In genomic region chr5:36796296-36797014, GRCm38 (mm10) we compare ENCODE assay signal across 8 mouse cellular contexts. TPM values are rescaled to one million over a fixed set of nuclear protein-coding genes. Genes with fewer than 3 reads are reported as not detected.
DNase-seq lines count a peak whose midpoint lies in the region; ATAC-seq and TF ChIP-seq lines count a peak whose summit lies in the region.
"Not testable (repeated sequence)": the region's sequence is repeated elsewhere in the genome, so short reads cannot be mapped to it uniquely, and the experiment has no call there.

Gene Mrfap1, minus strand, starts transcription at chr5:36796772.

- peak within 1 kb of the TSS; percentile 96 for H3K27ac ChIP-seq in embryonic facial prominence, embryonic 13.5 days
- peak within 1 kb of the TSS; percentile 89 for H3K27ac ChIP-seq in kidney, adult 2 months (ENCODE audit: insufficient read depth, low read depth, low read length)
- peak within 1 kb of the TSS; percentile 97 for H3K27ac ChIP-seq in limb, embryonic 12.5 days
- H3K27ac ChIP-seq in midbrain, embryonic 15.5 days, result peak within 1 kb of the TSS; percentile 94
- peak within 1 kb of the TSS; percentile 98 for H3K27ac ChIP-seq in spleen, adult 2 months (ENCODE audit: insufficient read depth, low read length)

- peak; percentile 76 for TF ChIP-seq POLR2A in kidney, adult 2 months (IDR thresholded peaks at IDR 0.05; ENCODE audit: low read depth, low read length)
- TF ChIP-seq POLR2A in spleen, adult 2 months (IDR thresholded peaks at IDR 0.05; ENCODE audit: low read depth, low read length), result peak; percentile 78

- peak within 1 kb of the TSS; percentile 74 for H3K4me3 ChIP-seq in embryonic facial prominence, embryonic 13.5 days
- H3K4me3 ChIP-seq in kidney, adult 2 months (ENCODE audit: insufficient read depth, low read depth, low read length), result peak within 1 kb of the TSS; percentile 58
- H3K4me3 ChIP-seq in limb, embryonic 12.5 days (replicated peaks), result peak within 1 kb of the TSS; percentile 69
- peak within 1 kb of the TSS; percentile 87 for H3K4me3 ChIP-seq in midbrain, embryonic 15.5 days
- peak within 1 kb of the TSS; percentile 65 for H3K4me3 ChIP-seq in spleen, adult 2 months (ENCODE audit: extremely low read depth, insufficient read depth, insufficient read length)

- not testable (repeated sequence) for H3K4me1 ChIP-seq in embryonic facial prominence, embryonic 13.5 days; kidney, adult 2 months (ENCODE audit: control insufficient read depth, insufficient read depth, low read length); limb, embryonic 12.5 days (replicated peaks); spleen, adult 2 months (ENCODE audit: control insufficient read depth, insufficient read depth, insufficient read length)
- peaks cover 13% of the 10 kb centered on the region for H3K4me1 ChIP-seq in midbrain, embryonic 15.5 days

- peak within 1 kb of the TSS; percentile 60 for H3K4me2 ChIP-seq in embryonic facial prominence, embryonic 13.5 days
- peak within 1 kb of the TSS; percentile 61 for H3K4me2 ChIP-seq in limb, embryonic 12.5 days
- H3K4me2 ChIP-seq in midbrain, embryonic 15.5 days, result peak within 1 kb of the TSS; percentile 70

- not testable (repeated sequence) for H3K9me3 ChIP-seq in embryonic facial prominence, embryonic 13.5 days; limb, embryonic 12.5 days; midbrain, embryonic 15.5 days

- under 1% methylated on average over 90 of the region's 90 CpGs for WGBS in embryonic facial prominence, embryonic 13.5 days
- WGBS in kidney, adult 2 months, result under 1% methylated on average over 90 of the region's 90 CpGs
- WGBS in limb, embryonic 12.5 days, result under 1% methylated on average over 90 of the region's 90 CpGs
- WGBS in midbrain, embryonic 15.5 days, result under 1% methylated on average over 90 of the region's 90 CpGs
- under 1% methylated on average over 89 of the region's 90 CpGs for WGBS in spleen, adult 2 months

- peaks cover 19% of the 10 kb centered on the region for H3K36me3 ChIP-seq in embryonic facial prominence, embryonic 13.5 days
- not testable (repeated sequence) for H3K36me3 ChIP-seq in kidney, adult 2 months (ENCODE audit: control insufficient read depth, insufficient read depth, low read length); spleen, adult 2 months (ENCODE audit: control insufficient read depth, insufficient read depth, low read length)
- H3K36me3 ChIP-seq in limb, embryonic 12.5 days, result peaks cover 23% of the 10 kb centered on the region
- 0 out of 2 replicates have a peak, but pooled peaks cover 12% of the 10 kb centered on the region for H3K36me3 ChIP-seq in midbrain, embryonic 15.5 days (replicated peaks)

- not testable (repeated sequence) for TF ChIP-seq CTCF in kidney, adult 2 months (conservative IDR thresholded peaks at IDR 0.05; ENCODE audit: insufficient read depth, insufficient read length, low read depth, low read length); spleen, adult 2 months (IDR thresholded peaks at IDR 0.05; ENCODE audit: extremely low read depth, insufficient read depth, insufficient read length, insufficient replicate concordance)

- H3K27me3 ChIP-seq in embryonic facial prominence, embryonic 13.5 days; kidney, adult 2 months (replicated peaks; ENCODE audit: control insufficient read depth, insufficient read depth, low read length); limb, embryonic 12.5 days; midbrain, embryonic 15.5 days (replicated peaks); spleen, adult 2 months (ENCODE audit: control insufficient read depth, insufficient read depth, low read length): not testable (repeated sequence)

- DNase-seq in 3134 (ENCODE audit: extremely low read depth, insufficient read length, low spot score), result peak; percentile 95
- peak; percentile 94 to 96 for DNase-seq in adrenal gland, postnatal 36 days
- peak; percentile 95 to 96 for DNase-seq in heart, adult 18-20 months
- peak; percentile 95 for DNase-seq in kidney, adult 2 months
- peak; percentile 89 to 90 for DNase-seq in spleen, adult 2 months (ENCODE audit: low read depth in 1 of 2, low spot score in 2 of 2)

- H3K9ac ChIP-seq in embryonic facial prominence, embryonic 13.5 days, result peak within 1 kb of the TSS; percentile 89
- H3K9ac ChIP-seq in limb, embryonic 12.5 days (replicated peaks), result peak within 1 kb of the TSS; percentile 86
- peak within 1 kb of the TSS; percentile 82 for H3K9ac ChIP-seq in midbrain, embryonic 15.5 days

- ATAC-seq in embryonic facial prominence, embryonic 13.5 days (ENCODE audit: insufficient number of reproducible peaks, insufficient read depth, low FRiP score, low TSS enrichment, low read depth), result peak; percentile 72
- peak; percentile 81 for ATAC-seq in limb, embryonic 12.5 days (ENCODE audit: insufficient number of reproducible peaks, insufficient read depth, low FRiP score, low TSS enrichment, low read depth)
- peak; percentile 80 for ATAC-seq in midbrain, embryonic 15.5 days (replicated peaks)

RNA-seq across cellular contexts. Expression of gene Mrfap1, which starts in this region (rescaled TPM):
- total RNA-seq in adrenal gland, postnatal 36 days (2021), result 100 to 1,000 TPM; 671 to 795 TPM
- 587 and 590 TPM in 2 replicates for polyA plus RNA-seq in embryonic facial prominence, embryonic 13.5 days (2015; fragmentation: Nextera tagmentation; extraction: Ambion mirVana)
- total RNA-seq in heart, adult 18-20 months (2021), result 100 to 1,000 TPM; 282 to 304 TPM
- 90.9 and 114 TPM in 2 replicates for polyA plus RNA-seq in kidney, adult 2 months (2012; rRNA removed)
- polyA plus RNA-seq in limb, embryonic 12.5 days (2016; fragmentation: Nextera tagmentation; extraction: Ambion mirVana), result 685 and 692 TPM in 2 replicates
- 289 and 308 TPM in 2 replicates for polyA plus RNA-seq in midbrain, embryonic 15.5 days (2015; fragmentation: Nextera tagmentation; extraction: Ambion mirVana)
- polyA plus RNA-seq in spleen, adult 2 months (2012; rRNA removed), result 47.5 and 74.2 TPM in 2 replicates

Comparison
In these comparisons a context has a peak if more than half of its experiments do, and no peak if none do; other contexts are left out.
1. Peak in every context shown above with its lines: DNase-seq, ATAC-seq, H3K4me3 ChIP-seq and H3K27ac ChIP-seq.